Mouse (Mus musculus) ES-E14 (cell line): ENCODE measurements around the gene Fbxo11. TPM values are rescaled to one million over a fixed set of nuclear protein-coding genes. Genes with fewer than 3 reads are reported as not detected.

Experiments used
- DNase-seq: peaks from one replicate; pipeline ENCODE4 v3.0.0-alpha.2; 2013; ENCODE audit warnings: low read depth, low spot score
- H3K27ac ChIP-seq: 2 replicates; pipeline ENCODE4 v1.5.1; 2012; ENCODE audit warnings: low read depth, mild to moderate bottlenecking, low read length, moderate library complexity, mixed read lengths; ENCODE audit not compliant: poor library complexity, insufficient read depth, severe bottlenecking
- H3K36me3 ChIP-seq: 2 replicates; pipeline ENCODE4 v1.6.1; 2012; ENCODE audit warnings: mild to moderate bottlenecking, low read length, moderate library complexity, mixed read lengths; ENCODE audit not compliant: control insufficient read depth, poor library complexity, insufficient read depth, severe bottlenecking
- H3K4me1 ChIP-seq, 2 experiments: fragments of 150-350 bp in 1 of 2; sonication (generic) in 1 of 2; 2 replicates each; pipeline ENCODE4 v1.6.1; 2012; ENCODE audit warnings: low read length in 2 of 2, mild to moderate bottlenecking in 1 of 2, mixed read lengths in 1 of 2; ENCODE audit not compliant: control insufficient read depth in 2 of 2, insufficient read depth in 2 of 2, poor library complexity in 1 of 2
- H3K4me3 ChIP-seq, 2 experiments: fragments of 150-350 bp in 1 of 2; sonication (generic) in 1 of 2; 2 replicates each; pipeline ENCODE4 v1.5.1; 2012; ENCODE audit warnings: low read length in 2 of 2, low read depth in 1 of 2, mild to moderate bottlenecking in 1 of 2, mixed read lengths in 1 of 2; ENCODE audit not compliant: insufficient read depth in 1 of 2, poor library complexity in 1 of 2, severe bottlenecking in 1 of 2
- H3K9ac ChIP-seq: 2 replicates; pipeline ENCODE4 v1.6.1; 2012; ENCODE audit warnings: low read depth, mild to moderate bottlenecking, low read length, mixed read lengths; ENCODE audit not compliant: poor library complexity, insufficient read depth, severe bottlenecking
- H3K9me3 ChIP-seq: fragments of 150-350 bp; sonication (generic); 2 replicates; pipeline ENCODE4 v1.6.1; 2012; ENCODE audit warnings: low read depth, mild to moderate bottlenecking, low read length; ENCODE audit not compliant: control insufficient read depth, insufficient read depth
- CHD2 ChIP-seq: IDR thresholded peaks from 2 replicates; pipeline ENCODE4 v1.6.1; 2014; ENCODE audit warnings: mild to moderate bottlenecking, low read depth, low read length, inconsistent platforms
- HCFC1 ChIP-seq: IDR thresholded peaks from 2 replicates; pipeline ENCODE4 v1.6.1; 2012; ENCODE audit warnings: low read length, inconsistent platforms, borderline replicate concordance; ENCODE audit not compliant: insufficient read depth
- MAFK ChIP-seq: IDR thresholded peaks from 2 replicates; pipeline ENCODE4 v1.6.1; 2014; ENCODE audit warnings: mild to moderate bottlenecking, low read depth, low read length, inconsistent platforms; ENCODE audit not compliant: insufficient read depth
- ZC3H11A ChIP-seq: IDR thresholded peaks from 2 replicates; pipeline ENCODE4 v1.6.1; 2012; ENCODE audit warnings: low read depth, mild to moderate bottlenecking, inconsistent platforms, low read length, borderline replicate concordance
- ZNF384 ChIP-seq: IDR thresholded peaks from 2 replicates; pipeline ENCODE4 v1.6.1; 2012; ENCODE audit warnings: low read depth, low read length, inconsistent platforms
- in situ Hi-C, 2 experiments: fragments of 600-800 bp; cut with MboI; formaldehyde crosslinking; loops; one replicate each; pipeline ENCODE4 v1.15.1; 2025; ENCODE audit warnings: low sequenced_read_pairs in 2 of 2, inconsistent platforms in 1 of 2; ENCODE audit not compliant: unreplicated experiment in 2 of 2
- total RNA-seq: library from RNA; depleted of rRNA; stranded (reverse); fragments of 300-350 nt; gene quantifications from 2 replicates; pipeline ENCODE4 v1.2.3, GENCODE M21; 2012

Fbxo11 gene
- total RNA-seq, 1 experiment: 23.5 TPM

DNA sequence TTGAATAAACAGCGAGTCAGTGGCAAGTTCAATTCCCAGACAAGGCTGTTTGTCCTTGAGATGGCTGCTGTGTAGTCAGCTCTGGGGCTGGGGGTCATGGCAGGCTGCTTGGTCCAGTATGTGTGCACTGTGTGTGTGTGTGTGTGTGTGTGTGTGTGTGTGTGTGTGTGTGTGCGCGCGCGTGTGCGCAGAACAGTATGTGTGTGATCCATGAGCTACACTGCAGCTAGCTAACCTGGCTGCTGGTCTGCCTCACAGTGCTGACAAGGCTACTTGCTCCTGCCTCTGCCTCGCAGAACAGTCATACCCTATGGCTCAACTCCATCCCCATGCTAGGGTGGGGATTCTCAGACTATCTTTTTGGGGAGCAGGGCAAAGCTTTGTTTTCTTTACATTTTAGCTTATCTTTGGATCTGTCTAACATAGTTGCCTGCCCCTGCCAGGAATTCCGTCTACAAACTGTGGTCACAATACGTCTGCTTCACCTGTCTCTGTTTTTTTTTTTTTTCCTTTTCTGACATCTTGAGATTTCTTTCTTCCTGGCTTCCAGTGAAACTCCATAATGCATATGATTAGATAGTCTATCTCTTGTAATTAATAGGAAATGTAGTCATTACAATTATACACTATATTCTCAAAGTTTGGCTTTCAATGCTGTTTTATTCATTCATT lies 33.2 kb upstream of the Fbxo11 start:
- 0 out of 4 replicates have a peak, but pooled peaks cover 0 to 2% of the 10 kb centered on the region in 2 experiments for H3K4me1 ChIP-seq
- H3K27ac ChIP-seq: no peak overlapping the region
- no peak overlapping the region for H3K9ac ChIP-seq
- no peaks in the 10 kb centered on the region for H3K9me3 ChIP-seq
- H3K4me3 ChIP-seq: no peak overlapping the region
- no peak for TF ChIP-seq CHD2
- no peak for TF ChIP-seq HCFC1
- no peak for TF ChIP-seq ZC3H11A
- no peak for TF ChIP-seq MAFK
- no peak for TF ChIP-seq ZNF384
- H3K36me3 ChIP-seq: no peaks in the 10 kb centered on the region
- in situ Hi-C loops: no loop called here
- DNase-seq: no peak

DNA sequence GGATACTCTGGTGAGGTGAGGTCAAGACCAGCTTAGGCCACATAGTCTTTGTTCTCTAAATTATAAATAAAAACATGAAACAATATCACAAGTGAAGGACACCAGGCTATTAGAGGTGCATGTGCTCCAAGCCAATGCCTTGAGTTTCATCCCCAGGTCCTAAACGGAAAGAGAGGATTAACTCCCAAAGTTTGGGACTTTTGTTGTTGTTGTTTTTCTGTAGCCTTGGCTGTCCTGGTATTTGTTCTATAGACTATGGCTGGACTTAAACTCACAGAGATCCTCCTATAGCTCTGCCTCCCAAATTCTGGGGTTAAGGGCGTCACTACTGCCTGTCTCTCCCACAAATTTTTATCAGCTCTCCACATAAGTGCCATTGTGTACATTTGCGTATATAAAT lies 32.5 kb upstream of the Fbxo11 start:
- DNase-seq: no peak
- H3K27ac ChIP-seq: no peak overlapping the region
- TF ChIP-seq CHD2 (no peak), HCFC1 (no peak), ZNF384 (no peak), ZC3H11A (no peak), MAFK (no peak)
- H3K9ac ChIP-seq: no peak overlapping the region
- in situ Hi-C loops: no loop called here
- no peak overlapping the region for H3K4me3 ChIP-seq
- no peaks in the 10 kb centered on the region; the same call in 1 of the 2 replicates for H3K36me3 ChIP-seq
- H3K9me3 ChIP-seq: no peaks in the 10 kb centered on the region
- H3K4me1 ChIP-seq: 0 out of 4 replicates have a peak, but pooled peaks cover 0 to 2% of the 10 kb centered on the region in 2 experiments

DNA sequence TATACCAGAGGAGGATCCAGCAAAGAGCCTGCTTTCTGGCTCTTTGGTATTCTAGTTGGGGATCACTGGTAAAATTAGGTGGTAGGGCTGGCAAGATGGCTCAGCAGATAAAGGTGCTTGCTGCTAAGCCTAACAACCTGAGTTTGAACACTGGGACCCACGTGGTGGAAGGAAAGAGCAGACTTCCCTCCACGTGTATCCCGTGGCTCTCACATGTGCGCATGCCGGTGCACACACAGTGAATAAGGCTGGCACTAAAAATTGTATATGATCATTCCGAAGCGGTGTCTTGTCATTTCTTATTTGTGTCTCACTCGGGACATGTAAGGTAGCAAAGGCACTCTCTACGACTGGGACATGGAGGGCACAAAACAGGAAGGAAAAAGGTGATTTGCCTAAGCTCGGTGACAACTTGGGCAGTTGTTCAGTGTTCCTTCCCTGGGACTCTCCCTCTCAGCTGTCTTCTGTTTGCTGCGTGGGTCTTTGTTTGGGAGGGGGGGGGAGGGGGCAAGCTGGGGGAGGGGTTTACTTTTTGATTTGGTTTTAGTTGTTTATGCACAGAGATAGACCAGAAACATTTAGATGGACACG lies 31.8 kb upstream of the Fbxo11 start:
- Histone ChIP-seq H3K27ac (no peak overlapping the region), H3K4me1 (0 out of 4 replicates have a peak, but pooled peaks cover 0 to 2% of the 10 kb centered on the region in 2 experiments), H3K36me3 (no peaks in the 10 kb centered on the region; the same call in 1 of the 2 replicates), H3K9me3 (no peaks in the 10 kb centered on the region), H3K4me3 (no peak overlapping the region), H3K9ac (no peak overlapping the region)
- no peak for TF ChIP-seq CHD2
- no peak for TF ChIP-seq ZC3H11A
- no peak for TF ChIP-seq HCFC1
- no peak for TF ChIP-seq MAFK
- TF ChIP-seq ZNF384: no peak
- DNase-seq: no peak
- in situ Hi-C loops: no loop called here

DNA sequence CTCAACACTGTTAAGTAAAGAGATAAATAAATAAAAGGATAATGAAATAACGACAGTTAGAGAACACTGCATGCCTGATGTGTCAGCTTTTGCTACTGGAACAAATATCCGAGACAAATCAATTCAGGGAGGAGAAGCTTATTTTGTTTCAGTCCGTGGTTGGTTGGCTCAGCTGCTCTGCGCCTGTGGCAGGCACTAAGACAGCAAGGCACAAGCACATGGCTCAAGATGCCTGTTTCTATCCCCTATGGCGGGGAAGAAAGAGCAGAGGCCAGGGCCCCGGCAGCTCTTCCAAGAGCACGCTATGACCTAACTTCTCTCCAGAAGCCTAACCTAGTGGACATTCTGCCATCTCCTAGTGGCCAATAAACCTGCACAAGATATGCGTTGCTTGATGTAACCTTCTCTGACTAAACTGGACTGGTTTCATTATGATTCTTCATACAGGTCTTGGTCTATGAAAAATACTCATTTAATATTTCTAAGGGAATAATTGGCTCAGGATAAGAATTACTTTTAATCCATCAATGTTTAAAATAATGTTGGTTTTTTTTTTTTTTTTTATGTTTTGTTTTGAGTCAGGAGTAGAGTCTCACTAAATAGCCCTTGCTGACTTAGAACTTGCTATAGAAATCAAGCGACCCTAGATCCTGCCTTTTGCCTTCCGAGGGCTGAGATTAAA lies 30.6 kb upstream of the Fbxo11 start:
- no peak for DNase-seq
- H3K27ac ChIP-seq: no peak overlapping the region
- H3K4me1 ChIP-seq: 0 out of 4 replicates have a peak, but pooled peaks cover 0 to 2% of the 10 kb centered on the region in 2 experiments
- H3K9ac ChIP-seq: no peak overlapping the region
- no peaks in the 10 kb centered on the region; the same call in 1 of the 2 replicates for H3K36me3 ChIP-seq
- in situ Hi-C loops: no loop called here
- no peaks in the 10 kb centered on the region for H3K9me3 ChIP-seq
- no peak overlapping the region for H3K4me3 ChIP-seq
- TF ChIP-seq MAFK: no peak
- TF ChIP-seq ZNF384: no peak
- TF ChIP-seq ZC3H11A: no peak
- no peak for TF ChIP-seq HCFC1
- TF ChIP-seq CHD2: no peak
